Mouse (Mus musculus): ENCODE measurements around the gene Fbxl20.
"Not testable (repeated sequence)": the region's sequence is repeated elsewhere in the genome, so short reads cannot be mapped to it uniquely, and the experiment has no call there.

Fbxl20 gene

DNA sequence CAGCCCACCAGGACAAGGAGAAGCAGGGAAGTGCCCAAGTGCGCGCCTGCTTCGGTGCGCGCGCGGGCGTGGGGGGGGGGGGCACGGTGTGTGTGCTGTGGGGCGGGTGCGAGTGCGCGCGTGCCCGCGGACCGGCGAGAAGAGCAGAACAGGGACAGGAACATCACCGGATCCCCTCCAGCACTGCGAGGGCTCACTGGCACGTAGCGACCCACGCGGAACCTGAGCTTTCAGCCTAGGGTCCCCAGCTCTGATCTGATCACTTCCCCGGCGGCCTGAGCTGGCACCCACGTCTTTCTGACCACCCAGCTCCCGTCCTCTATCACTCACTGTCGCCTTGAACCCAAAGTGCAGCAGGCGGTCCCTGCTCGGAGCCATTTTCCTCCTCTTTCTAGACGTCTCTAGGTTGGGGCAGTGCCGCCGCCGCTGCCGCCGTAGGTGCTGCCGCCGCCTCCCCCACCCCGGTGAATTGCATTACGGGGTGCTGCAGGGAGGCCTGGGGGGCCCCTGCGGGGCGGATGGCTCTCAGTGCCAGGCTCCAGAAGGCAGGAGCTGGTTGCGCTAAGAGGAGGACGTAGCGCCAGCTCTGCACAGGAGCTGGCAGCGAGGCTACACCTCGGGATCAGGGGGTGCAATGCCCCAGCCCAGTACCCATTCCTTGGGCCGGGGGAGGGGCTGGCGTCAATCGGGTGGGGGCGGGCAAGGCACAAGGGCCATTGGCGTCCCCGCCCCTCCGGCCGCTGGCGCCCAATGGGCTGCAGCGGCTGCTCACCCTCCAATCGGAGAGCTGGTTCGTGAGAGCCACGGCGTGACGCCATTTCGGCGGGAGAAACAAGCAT is at the start of gene Fbxl20:
TSS of gene Fbxl20 (minus strand) at position 618 of the 839 bp plus-strand sequence.
- DNase-seq (ENCODE audit: low read depth, low spot score) = peak; percentile 90

DNA sequence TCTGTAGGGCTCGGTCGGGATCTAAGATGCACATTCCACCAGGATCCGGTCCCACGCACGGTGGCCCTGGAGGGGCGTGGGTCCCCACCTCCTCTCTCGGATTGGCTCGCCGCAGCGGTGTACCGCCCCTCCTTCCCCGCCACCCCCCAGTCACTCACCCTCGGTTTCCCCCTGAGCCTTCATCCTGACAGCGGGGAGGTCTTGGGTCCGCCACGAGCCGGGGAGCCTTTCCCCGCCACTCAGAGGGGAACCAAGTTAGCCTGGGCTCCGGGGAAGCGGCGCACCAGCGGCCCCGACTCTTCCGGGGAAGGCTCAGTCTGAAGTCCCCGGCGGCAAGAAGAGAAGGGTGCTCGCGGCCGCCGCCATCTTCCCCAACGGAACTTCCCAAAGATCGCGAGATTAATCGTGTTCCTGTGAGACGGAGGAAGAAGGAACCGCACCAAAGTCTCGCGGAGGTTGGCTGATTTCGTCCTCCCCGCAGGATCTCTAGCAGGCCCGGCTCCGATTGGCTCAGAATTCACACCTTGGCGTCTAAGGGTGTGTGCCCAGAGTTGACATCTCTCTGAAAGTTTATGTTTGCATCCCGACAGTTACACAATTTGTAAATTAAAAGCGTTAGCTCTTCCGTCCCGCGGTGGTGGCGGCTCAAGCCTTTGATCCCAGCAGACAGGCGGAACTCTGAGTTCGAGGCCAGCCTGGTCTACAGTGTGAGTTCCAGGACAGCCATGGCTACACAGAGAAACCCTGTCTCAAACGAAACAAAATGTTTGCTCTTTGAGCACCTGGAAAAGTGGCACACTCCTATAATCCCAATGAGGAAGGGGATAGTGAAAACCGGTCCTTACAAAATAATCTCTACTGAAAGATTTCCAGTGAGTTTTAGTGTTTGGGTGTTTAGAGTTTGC is 43.0 kb upstream of the Fbxl20 start, which contains the start of gene Med1:
TSS of gene Med1 (minus strand) at position 393 of the 905 bp plus-strand sequence.
- peak; percentile 96 for DNase-seq (ENCODE audit: low read depth, low spot score)

DNA sequence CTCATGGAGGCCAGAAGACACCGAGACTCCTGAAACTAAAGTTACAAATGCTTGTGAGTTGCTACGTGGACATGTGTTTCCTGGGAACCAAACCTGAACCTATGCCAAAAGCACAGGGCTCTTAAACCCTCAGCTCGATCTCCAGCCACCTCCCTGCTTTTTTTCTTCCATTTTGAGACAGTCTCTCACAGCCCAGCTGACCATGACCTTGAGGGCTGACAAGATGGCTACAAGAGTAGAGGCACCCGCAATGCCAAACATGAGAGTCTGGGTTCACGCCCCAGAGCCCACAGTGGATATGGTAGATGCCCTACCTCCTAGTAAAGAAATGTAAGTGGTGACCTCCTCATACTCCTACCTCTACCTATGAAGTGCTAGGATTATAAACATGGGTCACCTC is 40.6 kb upstream of the Fbxl20 start:
- no peak for DNase-seq (ENCODE audit: low read depth, low spot score)

DNA sequence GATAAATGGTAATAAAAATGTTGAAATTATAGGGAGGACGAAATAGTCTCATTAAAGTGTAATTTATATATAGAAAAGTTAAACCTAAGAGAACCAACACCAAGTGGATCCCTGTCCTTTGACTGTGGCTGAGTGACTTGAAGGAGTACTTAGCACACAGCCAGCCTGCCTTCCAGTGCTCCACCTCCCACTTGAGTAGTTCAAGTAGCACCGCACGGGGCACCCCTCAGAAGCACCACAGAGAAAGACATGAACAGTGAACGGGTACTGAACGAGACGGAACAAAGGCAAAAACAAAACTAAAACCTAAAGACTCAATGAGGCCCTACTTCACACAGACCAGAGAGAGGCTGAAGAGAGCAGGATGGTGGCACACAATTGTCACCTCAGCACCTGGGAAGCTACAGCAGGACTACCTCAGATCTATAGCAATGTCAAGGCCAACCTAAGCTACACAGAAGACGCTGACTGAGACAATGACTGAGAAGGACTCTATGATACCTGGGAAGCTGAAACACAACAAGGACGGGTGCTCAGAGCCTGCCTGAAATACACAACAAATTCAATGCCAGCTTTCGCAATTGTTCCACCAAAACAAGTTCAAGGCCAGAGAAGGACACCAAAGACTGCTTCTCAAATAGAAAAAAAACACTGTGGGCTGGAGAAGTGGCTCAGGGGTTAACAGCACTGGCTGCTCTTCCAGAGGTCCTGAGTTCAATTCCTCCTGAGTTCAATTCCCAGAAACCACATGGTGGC is 37.6 kb upstream of the Fbxl20 start:
- no peak for DNase-seq (ENCODE audit: low read depth, low spot score)

DNA sequence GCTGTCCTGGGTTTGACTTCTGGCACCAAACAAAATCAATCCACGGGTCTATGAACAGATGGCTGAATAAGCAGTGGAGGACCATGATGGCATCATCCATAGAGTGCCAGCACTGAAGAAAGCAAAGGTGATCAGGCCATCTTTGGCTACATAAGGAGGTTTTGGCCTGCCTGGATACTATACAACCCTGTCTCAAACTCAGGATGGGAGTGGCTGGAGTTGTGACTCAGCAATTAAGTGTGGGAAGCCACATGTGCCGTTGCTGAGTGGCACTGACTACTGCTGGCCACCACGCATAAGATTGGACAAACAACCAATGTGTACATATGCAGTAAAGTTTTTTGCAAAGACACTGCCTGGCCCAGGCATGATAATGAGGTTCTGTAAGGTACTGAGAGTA is 31.9 kb upstream of the Fbxl20 start:
- not testable (repeated sequence) for DNase-seq (ENCODE audit: low read depth, low spot score)

DNA sequence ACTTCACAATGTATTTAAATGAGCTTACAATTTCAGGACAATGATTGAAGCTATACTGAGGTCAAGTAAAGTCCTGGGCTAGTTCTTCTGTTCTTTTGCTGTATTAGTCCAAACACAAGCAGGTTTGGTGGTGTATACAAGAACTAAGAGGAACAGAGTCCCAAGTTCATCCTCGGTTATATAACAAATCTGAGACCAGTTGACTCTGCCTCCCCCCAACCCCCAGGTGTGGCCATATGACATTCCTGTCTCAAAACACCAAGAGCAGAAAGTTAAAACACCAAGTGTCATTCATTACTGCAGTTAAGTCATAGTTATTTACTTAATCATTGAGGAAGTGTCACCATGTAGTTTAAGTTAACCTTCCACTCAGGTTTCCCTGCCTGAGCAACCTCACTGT is 18.2 kb upstream of the Fbxl20 start:
- DNase-seq (ENCODE audit: low read depth, low spot score) = no peak

DNA sequence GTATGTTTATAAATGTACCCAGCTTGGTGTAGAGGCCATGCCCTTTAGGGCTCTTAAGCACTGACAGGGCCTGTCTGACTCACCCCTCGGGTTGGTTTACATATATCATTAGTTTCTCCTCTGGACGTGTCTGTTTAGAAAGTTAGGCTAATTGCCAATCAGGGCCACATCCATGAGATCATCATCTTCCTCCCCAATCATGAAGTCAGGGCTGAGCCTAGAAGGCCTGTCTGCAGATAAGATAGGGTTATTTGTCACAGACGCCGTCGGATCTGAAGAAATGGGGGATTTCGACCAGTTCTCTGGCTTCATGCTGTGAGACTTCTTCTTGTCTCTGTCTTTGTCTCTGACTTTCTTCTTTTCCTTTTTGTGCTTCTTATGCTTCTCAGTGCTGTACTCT is 4.9 kb upstream of the Fbxl20 start:
- no peak for DNase-seq (ENCODE audit: low read depth, low spot score)

DNA sequence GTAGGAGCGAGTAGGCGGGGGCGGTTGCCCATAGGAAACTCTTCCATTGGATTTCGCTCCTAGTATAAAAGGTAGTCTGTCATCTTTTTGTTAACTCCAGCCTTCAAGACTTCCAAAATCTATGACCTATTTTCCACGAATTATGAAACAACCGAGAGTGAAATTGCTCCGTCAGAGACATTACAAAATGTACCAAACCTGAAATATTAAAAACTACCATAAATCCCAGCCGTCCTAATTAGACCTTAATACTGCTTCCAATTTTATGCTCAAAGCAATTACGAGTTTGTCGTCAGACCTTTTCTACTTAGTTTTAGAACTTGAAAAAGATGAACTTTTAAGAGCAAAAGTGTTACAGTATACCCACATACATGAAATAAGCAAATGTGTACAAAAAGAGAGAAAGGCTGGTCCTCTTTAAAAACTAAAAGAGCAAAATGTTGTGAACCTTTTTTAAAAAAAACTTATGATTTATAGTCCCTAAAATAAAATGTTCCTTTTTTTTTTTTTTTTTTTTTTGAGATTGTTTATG is 488 bp upstream of the Fbxl20 start:
- DNase-seq (ENCODE audit: low read depth, low spot score) = no peak

DNA sequence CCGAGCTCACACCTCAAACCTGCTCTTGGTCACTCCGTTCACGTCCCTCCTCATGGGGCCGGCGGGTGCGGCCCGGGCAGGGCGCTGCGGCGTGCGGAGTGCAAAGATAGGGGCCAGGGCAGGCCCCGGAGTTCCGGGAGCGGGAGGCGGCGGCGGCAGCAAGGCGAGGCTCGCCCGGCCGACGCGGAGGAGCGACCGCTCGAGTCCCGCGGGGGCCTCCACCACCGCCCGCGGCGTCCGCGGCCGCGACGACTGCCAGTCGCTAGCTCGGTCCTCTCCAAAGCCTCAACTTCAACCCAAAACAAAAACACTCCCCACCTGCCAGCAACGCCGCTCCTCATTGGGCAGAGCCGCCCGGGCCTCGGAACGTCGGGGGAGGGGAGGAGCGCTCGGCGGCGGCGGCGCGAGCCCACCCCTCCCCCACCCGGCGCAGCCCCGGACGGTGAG is 876 bp downstream of the Fbxl20 start:
- peak; percentile 80 for DNase-seq (ENCODE audit: low read depth, low spot score)

DNA sequence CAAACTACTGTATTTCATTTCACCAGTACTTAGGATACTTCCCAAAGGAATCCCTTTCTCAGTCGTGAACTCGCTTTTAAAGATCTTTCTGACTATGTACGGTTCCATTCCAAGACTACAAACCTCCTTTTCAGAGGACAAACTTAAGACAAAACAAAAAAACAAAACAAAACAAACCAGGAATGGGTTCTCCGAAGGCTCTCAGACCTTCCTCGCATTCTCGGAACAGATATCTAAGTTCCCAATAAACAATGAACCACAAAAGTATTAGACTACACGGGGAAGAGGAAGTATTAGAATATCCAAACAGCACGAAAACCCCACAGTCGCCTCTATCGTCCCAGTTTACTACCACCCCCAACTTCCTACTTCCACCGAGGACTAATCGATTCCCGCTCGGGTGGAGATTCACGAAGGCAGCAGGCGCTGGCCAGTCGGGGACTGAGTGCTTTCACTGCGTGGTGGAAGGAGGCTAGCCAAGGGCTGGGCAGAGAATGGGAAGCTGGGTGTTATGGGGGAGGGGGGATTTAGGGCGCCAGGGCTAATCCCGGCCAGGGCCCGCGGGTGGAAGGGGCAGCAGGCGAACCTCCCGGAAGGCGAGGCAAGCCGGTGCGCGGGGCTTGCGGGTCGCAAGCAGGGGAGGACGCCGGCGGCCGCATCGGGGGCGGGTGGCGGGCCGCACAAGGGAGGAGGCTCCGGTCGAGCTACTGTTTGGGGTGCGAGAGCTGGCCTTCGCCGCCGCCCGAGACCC is 1.5 kb downstream of the Fbxl20 start:
- peak; percentile 11 for DNase-seq (ENCODE audit: low read depth, low spot score)

DNA sequence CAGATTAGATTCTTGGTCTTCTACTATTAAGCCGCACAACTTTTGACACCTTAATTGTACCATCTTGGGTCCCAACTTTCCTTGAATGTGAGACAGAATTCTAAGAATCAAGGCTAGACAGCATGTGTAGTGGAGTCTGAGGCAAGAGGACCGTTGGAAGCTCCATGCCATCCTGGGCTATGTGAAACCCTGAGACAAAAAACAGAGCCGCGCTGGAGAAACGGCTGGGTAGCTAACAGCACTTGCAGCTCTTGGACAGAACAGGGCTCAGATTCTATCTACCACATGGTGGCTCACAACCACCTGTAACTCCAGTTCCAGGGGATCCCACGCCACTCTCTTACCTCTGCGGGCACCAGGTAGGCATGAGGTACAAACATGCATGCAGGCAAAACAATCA is 4.3 kb downstream of the Fbxl20 start:
- DNase-seq (ENCODE audit: low read depth, low spot score) = no peak

DNA sequence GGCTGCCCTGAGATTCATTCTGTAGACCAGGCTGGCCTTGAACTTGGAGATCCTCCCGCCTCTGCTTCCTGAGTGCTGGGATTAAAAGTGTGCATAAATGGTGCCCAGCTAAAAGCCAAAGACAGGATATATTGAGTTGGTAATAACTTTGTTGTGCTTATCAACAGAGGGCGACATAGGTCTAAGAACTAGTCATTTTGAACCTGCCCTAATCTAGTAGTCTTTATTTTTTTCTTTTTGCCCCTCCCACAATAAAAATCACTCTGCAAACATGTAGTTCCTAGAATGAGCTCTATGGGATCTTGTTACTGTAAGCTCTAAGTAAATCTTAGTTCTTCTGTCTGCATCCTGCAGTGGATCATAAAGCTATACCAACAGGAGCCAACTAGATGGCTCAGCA is 7.7 kb downstream of the Fbxl20 start:
- DNase-seq (ENCODE audit: low read depth, low spot score) = no peak

DNA sequence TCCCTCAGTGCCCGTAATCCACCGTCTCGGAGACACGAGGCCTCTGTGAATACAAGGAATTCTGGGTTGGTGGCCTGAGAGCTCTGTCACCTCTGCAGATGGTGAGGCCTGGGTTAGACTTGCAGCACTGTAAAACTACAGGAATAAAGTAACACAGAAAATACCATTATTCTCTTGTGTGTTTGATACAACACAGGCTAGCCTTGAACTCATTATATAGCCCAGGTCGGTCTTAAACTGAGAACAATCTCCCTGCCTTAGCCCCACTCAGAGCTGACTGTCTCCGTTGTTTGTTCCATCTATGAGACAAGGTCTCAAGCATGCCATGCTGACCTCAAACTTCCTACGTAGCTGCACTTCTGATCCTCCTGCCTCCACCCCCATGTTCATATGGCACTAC is 11.3 kb downstream of the Fbxl20 start:
- no peak for DNase-seq (ENCODE audit: low read depth, low spot score)

DNA sequence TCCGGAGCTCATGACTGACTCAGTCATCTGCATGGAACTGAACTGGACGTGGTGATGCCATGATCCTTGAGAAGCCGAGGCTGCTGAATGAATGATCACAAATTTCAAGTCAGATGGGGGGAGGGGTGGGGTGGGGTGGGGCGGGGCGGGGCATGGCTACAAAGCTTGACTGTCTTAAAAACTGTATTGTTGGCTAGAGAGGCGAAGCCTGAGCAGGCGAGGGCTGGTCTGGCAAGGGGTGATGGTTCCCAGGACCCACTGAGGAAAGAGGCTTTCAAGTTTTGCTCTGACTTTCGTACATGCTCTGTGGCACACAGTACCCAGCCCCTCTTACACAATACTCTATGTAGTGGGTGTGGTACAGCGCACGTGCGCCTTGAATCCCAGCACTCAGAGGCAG is 12.4 kb downstream of the Fbxl20 start:
- DNase-seq (ENCODE audit: low read depth, low spot score) = no peak

DNA sequence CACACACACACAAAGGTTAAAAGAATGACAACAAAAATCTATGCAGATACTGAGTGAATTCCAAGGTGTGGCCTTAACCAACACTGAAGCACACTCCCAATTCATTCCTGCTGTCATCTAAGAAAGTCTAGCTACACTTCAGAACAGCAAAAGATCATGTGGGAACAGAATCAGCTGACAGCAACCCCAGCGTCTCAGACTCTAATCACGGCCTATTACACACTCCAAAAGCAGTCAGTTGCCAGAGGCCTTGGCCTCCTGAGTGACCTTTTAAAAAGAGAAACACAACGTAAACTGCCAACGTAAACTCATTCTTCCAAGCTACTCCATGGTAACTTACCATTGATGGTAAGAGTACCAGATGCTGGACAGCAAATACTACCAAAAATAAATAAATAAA is 15.3 kb downstream of the Fbxl20 start:
- DNase-seq (ENCODE audit: low read depth, low spot score) = no peak

DNA sequence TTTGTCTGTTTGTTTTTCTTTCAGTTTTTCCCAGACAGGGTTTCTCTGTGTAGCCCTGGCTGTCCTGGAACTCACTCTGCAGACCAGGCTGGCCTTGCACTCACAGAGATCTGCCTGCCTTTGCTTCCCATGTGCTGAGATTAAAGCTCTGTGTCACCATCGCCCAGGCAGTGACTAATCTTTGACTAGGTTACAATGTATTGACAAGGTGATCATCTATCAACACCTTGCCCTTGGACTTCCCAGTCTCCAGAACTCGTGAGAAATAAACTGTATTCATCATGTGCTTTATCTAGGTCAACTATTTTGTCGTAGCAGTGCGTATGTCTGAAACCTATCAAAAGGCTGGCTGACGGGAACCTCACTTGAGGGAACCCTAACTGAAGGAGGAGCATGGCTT is 26.8 kb downstream of the Fbxl20 start:
- no peak for DNase-seq (ENCODE audit: low read depth, low spot score)

DNA sequence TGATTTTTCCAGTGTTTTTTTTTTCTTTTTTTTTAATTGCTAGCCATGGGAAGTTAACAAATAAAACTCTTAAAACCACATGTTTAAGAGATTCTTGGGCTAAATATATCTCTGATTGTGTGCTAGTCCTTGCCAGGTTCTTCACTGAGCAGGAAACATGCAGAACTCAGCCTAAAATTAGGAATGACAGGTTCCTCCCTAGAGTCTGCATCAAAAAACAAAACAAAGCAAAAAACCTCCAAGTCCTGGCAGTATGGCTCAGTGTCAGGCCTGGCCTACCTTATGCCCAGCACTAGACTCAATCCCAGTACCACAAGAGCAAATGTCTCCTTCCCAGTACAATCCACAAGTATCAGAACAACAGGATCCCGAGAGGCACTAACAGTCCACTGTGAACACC is 35.8 kb downstream of the Fbxl20 start:
- no peak for DNase-seq (ENCODE audit: low read depth, low spot score)

DNA sequence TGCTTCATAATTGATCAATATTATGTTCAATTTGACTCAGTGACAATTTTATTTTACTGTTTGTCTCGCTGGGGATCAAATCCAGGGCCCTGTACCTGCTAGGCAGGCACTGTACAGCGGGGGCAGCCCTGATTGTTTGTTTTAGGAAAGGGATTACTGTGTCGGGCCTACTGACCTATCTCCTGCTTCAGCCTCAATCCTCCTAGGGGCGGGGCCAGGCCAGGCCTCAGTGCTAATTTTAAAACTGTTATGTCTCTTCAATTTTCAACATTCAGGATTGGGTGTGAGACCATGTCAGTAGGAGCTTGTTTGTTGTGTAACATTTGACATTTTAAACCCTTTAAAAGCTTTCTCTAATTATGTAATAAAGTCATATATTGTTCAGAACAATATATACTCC is 36.7 kb downstream of the Fbxl20 start:
- DNase-seq (ENCODE audit: low read depth, low spot score) = no peak

DNA sequence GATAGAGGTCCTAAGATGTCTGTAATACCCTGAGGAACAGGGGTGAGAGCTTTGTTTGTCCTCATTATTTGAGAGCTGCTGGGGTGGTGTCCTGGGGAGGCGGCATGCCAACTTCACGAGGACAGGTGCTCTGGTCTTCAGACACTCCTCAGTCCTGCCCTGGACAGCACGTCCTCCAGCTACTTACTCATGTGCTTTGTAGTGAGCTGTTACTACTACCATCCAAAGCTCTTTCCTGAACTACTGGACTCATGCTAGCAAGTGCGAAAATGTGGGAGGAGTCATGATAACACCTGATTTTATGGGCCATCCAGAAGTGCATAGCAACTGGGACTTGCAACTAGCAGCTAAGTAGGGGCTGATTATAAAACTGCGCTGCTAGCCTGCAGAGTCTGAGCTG is 40.5 kb downstream of the Fbxl20 start:
- no peak for DNase-seq (ENCODE audit: low read depth, low spot score)

DNA sequence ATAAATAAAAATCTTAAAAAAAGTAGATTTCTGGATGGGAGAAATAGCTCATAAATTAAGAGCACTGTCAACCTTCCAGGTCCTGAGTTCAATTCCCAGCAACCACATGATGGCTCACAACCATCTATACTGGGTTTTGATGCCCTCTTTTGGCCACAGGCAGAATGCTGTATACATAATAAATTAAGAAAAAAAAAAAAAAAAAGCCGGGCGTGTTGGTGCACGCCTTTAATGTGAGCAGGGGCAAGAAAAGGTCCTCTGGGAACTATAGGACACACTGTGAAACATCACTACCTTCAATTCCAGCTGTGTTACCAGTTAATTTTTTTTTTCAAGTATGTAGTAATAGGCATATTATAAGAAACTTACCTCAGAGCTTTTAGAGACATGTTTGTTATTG is 48.9 kb downstream of the Fbxl20 start:
- DNase-seq (ENCODE audit: low read depth, low spot score) = no peak

DNA sequence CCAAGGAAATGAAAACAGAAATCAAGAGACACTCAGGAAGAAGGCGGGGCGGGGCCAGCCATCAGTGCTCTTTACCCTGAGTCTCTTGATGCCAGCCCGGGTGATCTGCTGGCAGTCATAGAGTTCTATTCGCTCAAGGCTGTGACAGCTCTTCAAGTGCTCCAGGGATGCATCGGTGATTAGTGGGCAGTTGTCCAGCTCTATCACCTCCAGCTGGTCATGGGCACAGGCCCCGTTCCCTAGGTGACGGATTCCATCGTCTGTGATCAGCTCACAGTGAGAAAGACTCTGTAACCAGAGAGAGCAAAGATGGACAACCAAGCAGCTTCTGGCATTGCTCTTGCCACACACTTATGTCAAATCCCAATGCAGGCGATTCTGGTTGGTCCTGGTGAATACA is 59.6 kb downstream of the Fbxl20 start:
- no peak for DNase-seq (ENCODE audit: low read depth, low spot score)

Data from telencephalon, adult 2 months (tissue).